Mouse (Mus musculus) inflammation-experienced regulatory T-cells, adult 6 months (primary cell): ENCODE results near the gene Arhgef7. TPM values are rescaled to one million over a fixed set of nuclear protein-coding genes. Genes with fewer than 3 reads are reported as not detected.
"Not testable (repeated sequence)": the region's sequence is repeated elsewhere in the genome, so short reads cannot be mapped to it uniquely, and the experiment has no call there.

ENCODE experiments used
- ATAC-seq: one replicate; pipeline ENCODE4 v1.8.0; 2017
- polyA plus RNA-seq, 3 experiments: library from polyadenylated mRNA; unstranded; fragments of 100-300 nt; shearing (Covaris generic); gene quantifications; one replicate each; pipeline ENCODE4 v1.2.1; 2017

The Arhgef7 gene
- polyA plus RNA-seq, 3 experiments from 2014 or later, result 23.6 to 35.3 (median 32.0) TPM

DNA sequence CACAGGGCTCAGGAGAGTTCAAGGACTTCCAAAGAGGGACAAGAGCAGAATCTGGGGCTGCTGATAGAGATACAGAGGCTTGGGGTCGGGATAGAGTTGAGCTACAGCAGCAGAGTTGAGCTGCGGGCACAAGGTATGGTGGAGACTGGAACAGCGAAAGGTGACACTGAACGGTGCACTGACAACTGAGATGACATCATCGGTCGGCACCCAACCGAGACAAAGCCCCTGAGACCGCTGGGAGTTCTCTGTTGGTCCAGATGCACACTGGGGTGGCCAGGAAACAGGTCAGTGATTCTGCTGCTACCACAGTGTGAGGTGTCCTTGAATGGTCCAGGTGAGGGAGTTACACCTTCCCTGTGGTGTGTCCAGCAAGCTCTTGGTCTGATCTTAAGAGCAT, 115.2 kb downstream of the Arhgef7 start:
- ATAC-seq, result no peak

- ATAC-seq, result no peak
These were observed 116.3 kb downstream of the Arhgef7 start for GRCm38 (mm10) chr8:11843677-11844315.

GRCm38 (mm10) chr8:11844316-11844685, 116.8 kb downstream of the Arhgef7 start:
- ATAC-seq, result no peak

- no peak for ATAC-seq
These were observed 119.3 kb downstream of the Arhgef7 start for GRCm38 (mm10) chr8:11846807-11847206.

DNA sequence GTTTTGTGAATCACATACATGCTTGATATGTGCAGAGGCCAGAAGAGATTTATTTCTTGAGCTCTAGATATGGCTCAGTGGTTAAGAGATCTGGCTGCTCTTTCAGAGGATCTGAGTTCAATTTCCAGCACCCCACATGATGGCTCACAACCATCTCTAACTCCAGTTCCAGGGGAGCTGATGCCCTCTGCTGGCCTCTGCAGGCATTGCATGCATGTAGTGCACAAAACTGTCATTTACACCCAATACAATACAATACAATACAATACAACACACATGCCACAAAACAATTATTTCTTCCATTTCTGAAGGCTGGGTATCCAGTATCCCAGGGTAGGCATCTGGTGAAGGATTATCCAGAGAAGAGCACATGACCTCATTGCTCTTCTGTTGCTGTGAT, 140.3 kb downstream of the Arhgef7 start:
- ATAC-seq, result no peak

GRCm38 (mm10) chr8:11874227-11874626, 146.7 kb downstream of the Arhgef7 start:
- ATAC-seq, result not testable (repeated sequence)

- ATAC-seq, result no peak
These were observed 157.1 kb downstream of the Arhgef7 start for GRCm38 (mm10) chr8:11884646-11885045.

Other genes starting within 250 kb of the Arhgef7 start
- 10 to 100 TPM in 2 of 3 experiments, 1 to 10 TPM in 1; 5.4 to 16.0 (median 11.1) TPM for gene Rab20, start 249.0 kb upstream of the Arhgef7 start, polyA plus RNA-seq
- gene Naxd, start 230.2 kb upstream of the Arhgef7 start, polyA plus RNA-seq, result 10 to 100 TPM; 49.1 to 66.5 (median 55.2) TPM
- gene Cars2, start 176.9 kb upstream of the Arhgef7 start, polyA plus RNA-seq, result 10 to 100 TPM; 10.2 to 17.0 (median 13.0) TPM
- 10 to 100 TPM; 59.2 to 68.3 (median 67.9) TPM for gene Ing1, start 172.2 kb upstream of the Arhgef7 start, polyA plus RNA-seq
- gene Ankrd10, start 92.0 kb upstream of the Arhgef7 start, polyA plus RNA-seq, result 10 to 100 TPM; 45.0 to 72.2 (median 70.9) TPM
- not detected for gene 1700016D06Rik, start 26.7 kb upstream of the Arhgef7 start, polyA plus RNA-seq
- gene Tex29, start 112.8 kb downstream of the Arhgef7 start, polyA plus RNA-seq, result not detected